Mouse (Mus musculus) fat pad, adult 2 months (tissue): ENCODE results near the gene Psenen.

Experiments used
- DNase-seq: peaks from one replicate; pipeline ENCODE4 v3.0.0-alpha.2; 2011; ENCODE audit warnings: low read depth, low spot score; ENCODE audit errors: extremely low read depth

Psenen gene

DNA sequence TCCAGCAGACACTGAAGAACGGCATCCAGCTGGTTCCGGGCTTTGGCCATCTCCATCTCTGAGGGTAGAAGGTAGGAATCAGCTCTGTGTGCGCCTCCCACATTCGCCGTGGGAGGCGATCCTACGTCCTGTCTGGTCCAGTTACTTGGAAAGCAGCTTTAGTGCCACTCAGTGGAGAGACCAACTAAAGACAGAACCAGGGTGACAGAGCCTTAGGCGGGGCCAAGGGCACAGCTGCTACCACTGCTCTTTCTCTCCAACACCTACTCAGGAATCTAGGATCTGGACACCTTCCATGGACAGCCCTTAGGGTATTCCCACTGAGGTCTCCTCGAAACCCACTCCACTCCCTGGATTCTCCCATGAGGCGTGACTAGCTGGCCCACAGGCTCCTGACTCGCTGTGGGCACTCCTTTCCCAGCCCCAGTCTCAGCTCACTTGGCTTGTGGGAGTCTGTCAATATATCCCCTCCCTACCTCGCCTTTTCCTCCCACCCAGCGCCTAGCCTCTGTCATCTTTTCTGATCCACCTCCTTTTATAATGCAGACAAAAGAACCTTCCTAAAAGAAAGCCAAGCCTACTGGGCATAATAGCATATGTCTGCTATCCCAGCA is 5.4 kb downstream of the Psenen start:
- DNase-seq, result no peak

DNA sequence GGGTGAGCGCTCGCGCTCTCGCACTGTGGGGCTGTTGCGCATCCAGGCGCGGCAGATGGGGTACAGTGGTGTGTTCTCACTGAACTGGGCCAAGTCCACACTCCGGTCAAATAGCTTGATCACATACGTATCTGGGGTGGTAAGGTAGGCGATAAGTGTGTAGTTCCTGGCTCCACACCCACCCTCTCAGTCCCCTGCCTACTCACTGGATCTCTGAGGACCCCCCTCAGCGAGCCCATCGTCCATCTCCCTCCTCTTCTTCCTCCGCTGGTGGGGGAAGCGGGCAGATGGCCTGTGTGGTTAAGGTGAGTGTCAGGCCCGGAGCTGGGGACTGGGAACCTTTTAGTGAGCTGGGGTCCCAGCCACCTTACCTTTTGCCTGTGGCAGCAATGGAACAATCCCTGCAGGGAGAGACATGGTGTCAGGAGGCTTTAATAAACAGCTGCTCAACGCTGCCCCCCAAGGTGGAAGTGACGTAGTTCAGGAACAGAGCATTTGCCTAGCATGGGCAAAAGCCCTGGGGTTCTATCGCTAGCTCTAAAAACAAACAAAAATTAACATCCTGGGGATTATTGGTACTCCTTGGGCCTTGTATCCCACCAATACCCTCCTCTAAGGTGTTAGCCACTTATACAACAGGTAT is 6.4 kb downstream of the Psenen start:
- DNase-seq, result no peak

DNA sequence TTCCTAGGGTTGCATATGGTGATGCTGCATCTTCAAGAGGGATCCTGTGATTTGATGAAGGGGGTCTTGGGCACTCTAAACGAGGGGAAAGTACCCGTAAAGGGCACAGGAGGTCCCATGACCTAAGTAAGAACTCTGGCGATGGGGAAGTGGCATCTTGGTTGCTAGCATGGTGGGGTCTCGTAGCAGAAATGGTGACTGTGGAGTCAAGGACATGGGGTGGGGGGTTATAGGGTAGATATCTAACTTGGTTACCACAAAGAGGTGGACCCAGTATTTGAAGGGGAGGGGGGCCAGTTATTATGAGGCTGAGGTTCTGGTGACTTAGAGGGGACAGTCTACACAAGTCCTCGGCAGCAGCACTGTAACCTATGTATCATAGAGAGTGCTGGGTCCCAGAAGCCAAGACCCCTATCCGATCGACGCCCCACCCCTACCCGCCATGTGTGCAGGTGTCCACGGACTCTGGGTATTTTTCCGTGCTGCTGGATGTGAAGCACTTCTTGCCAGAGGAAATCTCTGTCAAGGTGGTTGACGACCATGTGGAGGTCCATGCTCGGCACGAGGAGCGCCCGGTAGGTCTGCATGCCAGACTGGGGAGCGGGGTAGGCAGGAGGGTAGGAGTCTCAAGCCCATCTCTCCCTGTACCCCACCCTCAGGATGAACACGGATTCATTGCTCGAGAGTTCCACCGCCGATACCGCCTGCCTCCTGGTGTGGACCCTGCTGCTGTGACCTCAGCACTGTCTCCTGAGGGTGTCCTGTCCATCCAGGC is 9.4 kb downstream of the Psenen start:
- no peak for DNase-seq

DNA sequence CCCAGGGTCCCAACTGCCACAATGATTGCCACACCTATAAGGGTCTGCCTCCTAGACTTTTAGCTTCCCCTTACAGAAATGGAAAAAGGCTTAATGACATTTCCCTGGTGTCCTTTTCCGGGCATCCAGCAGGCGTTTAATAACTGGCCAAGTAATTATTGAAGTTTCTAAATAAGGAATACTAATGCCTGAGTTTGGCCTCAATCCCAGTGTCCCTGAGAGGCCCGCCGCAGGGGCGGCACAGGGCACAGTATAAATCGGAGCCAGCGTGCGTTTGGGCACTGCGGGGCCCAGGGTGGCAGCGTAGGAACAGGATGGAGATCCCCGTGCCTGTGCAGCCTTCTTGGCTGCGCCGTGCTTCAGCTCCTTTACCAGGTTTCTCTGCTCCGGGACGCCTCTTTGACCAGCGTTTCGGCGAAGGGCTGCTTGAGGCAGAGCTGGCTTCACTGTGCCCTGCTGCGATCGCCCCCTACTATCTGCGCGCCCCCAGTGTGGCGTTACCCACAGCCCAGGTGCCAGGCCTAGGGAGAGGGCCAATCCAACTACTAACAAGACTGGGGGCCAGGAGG is 10.3 kb downstream of the Psenen start:
- no peak for DNase-seq

DNA sequence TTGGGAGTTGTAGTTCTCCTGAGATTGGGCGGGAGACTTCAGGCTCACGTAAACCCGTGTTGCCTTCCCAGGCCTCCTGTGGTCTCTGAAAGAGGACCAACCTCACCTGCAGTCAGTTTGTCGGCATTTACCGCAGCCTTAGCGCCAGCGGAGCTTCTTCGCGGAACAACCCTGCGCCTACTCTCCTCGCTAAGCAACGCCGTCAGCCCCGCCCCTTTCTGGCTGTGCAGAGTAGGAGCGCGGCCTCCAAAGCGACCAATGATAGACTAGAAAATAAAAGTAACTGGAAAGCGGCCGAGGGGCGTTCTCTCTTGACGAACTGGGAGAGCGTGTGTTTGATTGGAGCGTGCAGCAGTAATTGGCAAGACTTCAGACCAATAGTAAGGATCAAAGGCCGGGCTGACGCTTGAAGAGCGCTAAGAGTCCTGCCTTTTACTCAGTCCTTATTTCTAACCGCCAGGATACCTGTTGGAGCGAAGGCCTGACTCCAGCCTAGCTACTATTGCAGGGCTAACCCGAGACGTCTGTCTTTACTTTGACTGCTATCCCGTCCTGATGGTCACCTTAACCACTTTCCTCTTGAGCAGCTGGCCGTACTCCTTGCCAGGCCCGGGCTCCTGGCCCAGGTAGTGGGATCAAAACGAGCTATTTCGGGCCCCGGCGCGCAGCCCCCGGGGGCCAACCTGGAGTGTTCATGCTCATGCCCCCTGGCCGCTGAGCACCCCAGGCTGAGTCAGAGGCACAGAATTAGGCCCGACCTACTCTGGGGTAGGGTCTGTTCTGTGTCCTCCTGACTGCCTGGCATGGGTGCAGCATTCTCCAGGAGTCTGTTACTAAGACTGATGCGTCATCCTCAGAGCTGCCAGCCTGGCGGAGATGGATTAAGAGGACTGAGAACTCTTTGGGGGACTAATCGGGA is 11.1 kb downstream of the Psenen start, which contains the start of the genes Hspb6 and Proser3:
Gene Hspb6 (plus strand): TSS at position 77 of the 919 bp plus-strand sequence.
Gene Proser3 (minus strand): TSS at position 198 of the 919 bp plus-strand sequence.
- peak; percentile 97 for DNase-seq

DNA sequence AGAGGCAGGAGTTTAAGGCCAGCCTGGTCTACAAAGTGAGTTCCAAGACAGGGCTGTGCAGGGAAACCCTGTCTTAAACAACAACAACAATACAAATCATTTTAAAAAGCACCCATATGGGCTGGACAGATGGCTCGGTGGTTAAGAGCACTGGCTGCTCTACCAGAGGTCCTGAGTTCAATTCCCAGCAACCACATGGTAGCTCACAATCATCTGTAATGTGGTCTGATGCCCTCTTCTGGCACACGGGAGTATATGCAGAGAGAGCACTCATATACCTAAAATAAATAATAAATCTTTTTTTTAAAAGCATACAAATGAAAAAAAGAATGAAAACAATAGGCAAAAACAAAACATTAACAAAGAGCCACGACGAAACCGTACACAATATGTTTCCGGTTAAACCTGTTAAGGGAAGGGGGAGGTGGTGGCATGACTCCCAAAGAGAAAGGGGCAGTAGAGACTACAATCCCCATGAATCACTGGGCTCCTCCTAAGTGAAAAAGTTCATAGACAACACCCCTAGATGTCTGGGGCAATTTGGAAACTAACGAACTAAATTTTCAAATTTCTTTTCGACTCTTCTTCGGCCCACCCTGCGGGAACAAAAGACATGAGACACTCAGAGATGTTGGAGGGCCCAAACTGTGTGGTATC is 11.9 kb downstream of the Psenen start:
- DNase-seq, result peak; percentile 45

DNA sequence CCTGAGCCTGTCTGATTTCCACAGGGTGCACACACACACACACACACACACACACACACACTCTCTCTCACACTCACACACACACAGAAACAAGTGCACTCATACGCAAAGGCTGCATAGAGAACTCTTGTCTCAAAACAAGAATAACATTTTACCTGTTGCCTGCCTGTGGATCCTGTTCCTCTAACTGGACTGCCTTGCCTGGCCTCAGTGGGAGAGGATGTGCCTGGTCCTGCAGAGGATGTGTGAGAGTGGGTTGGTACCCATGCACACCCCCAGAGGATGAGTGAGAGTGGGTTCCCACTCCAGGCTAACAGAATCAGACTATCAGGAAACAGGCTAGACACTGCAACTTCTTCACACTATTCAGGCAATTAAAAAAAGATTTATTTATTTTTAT is 12.8 kb downstream of the Psenen start:
- DNase-seq, result no peak

DNA sequence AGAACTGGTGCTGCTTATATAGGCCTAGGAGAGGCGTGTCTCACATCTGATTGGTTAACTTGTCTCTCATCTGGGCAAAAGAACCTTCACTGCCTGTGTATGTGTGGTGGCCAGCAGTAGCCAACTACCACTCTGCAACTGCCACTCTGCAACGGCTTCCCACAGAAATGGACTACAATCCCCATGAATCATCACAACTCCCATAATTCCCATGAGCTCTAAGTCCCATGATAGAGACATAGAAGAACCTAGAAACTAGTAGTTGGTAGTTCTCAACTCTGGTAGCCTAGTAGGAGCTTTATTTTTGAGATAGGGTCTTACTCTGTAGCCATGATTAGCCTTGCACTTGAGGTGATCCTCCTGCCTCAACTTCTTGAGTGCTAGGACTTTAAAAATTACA is 13.5 kb downstream of the Psenen start:
- DNase-seq, result no peak

DNA sequence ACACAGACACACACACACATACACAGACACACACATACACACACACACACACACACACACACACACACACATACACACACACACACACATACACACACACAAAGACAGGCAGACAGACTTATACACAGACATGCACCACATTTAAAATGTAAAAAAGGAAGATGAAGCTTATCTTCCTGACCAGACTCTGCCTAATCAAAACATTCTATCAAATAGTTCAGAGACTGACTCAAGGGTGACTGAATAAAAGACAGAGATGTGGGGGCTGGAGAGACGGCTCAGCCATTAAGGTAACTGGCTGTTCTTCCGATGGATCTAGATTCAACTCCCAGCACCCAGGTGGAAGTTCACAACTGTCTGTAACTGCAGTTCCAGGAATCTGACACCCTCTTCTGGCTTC is 19.1 kb downstream of the Psenen start:
- DNase-seq, result no peak

DNA sequence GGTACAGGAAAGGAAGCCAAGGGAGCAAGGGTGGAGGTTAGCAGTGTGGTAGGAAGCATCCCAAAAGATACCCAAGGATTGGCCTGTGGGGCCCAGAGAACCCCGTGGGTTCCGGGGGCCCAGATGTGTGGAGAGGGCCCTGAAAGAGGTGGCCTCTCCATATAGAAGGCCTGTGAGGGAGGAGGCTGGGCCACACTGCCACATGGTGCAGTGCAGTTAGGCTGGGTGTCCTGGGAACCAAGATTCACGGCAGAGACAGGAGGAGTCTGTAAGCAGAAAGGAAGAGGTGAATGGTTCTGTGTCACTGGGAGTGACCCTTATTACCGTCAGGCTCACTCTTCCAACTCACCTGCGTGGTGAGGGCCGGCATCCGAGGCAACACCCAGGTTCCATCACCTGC is 22.9 kb downstream of the Psenen start:
- DNase-seq, result no peak

DNA sequence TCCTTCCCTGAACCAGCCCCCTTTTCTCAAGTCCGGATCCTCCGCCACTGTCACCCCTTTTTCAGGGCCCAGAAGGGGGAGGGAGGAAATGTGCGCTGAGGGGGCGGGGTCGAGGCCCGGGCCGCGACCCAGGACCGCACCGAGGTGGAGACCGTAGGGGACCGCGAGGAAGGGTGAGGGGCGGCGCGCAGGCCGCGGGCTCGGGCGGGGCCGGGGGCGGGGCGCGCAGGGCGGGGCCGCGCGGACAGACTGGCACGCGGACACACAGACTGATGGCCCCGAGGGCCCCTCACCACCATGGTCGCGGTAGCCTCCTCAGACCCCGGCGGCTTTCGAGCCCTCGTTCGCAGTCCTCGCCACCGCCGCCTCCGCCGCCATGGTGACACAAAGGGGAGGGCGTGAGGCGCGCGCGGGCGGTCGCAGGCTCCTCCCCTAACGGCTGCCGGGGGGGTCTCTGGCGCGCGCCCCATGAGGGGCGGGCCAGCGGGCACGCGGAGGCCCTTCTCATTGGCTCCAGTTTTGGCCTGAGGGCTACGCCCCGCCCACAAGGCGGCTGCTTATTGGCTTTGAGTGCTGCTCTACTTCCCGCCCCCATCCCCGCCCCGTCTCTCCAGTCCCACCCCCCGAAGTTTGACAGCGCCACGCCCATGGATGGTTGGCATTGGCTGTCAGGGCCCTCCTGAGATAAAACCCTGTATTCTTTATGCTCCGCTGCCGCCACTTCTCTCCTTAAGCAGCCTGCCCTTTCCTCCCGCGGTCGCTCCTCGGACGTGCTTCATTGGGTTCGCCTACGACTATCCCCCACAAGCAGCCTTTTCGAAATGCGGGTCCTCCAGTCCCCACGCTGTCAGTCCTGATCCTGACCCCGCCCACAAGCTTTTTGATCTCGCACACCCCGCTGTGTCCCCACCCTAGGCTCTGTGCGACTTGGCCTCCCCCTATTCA is 28.5 kb downstream of the Psenen start, which contains the start of gene Arhgap33:
Gene Arhgap33 (minus strand): TSS at position 428 of the 945 bp plus-strand sequence.
- DNase-seq, result peak; percentile 52

DNA sequence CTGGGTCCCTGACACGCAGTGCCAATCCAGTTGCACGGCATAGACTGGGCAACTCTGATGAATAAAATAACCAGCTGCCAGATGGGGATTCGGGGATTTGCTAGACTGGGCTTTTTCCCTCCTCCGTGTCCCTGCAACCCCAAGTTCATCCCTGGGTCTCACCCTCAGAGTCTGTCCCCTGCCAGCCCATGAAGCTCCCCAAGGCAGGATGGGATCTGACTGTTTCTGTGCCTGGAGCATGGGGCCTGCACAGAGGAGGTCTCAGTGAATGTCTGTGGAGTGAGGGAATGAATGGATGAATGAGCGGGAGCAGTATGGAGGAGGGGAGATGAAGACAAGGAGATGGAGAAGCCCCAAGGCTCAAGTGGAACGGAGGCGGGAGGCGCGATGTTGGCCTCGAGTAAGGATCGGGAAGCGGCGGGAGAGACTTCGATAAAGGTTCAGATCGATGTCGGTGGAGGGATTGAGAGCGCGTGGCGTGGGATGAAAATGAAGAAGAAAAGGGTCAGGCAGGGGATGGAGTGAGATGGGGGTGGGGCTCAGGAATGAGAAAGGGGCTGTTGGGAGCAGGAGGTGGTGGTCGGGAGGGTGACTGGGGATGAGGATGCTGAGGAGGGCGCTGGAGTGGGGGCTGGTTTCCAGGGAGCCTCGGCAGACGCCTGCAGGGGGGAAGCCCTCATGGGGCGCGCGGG is 29.3 kb downstream of the Psenen start:
- no peak for DNase-seq

DNA sequence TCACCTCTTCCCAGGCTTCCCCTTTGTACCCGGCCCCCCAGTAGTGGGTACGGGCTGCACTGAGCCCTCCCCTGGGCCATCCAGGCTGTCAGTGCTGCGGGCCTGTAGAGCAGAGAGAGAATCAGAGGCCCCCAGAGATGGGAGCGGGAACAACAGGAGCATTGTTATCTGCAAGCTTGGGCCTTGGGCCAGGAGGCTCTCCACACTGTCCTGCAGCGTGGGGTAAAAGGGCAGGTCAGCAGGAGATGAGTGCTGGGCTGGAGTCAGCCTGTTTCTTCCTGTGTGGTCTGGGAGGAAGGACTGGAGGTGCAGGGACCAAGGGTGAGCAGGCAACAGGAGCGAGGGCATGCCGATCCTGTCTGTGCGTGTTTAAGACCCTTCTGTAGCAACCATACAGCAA is 30.5 kb downstream of the Psenen start:
- DNase-seq, result no peak

DNA sequence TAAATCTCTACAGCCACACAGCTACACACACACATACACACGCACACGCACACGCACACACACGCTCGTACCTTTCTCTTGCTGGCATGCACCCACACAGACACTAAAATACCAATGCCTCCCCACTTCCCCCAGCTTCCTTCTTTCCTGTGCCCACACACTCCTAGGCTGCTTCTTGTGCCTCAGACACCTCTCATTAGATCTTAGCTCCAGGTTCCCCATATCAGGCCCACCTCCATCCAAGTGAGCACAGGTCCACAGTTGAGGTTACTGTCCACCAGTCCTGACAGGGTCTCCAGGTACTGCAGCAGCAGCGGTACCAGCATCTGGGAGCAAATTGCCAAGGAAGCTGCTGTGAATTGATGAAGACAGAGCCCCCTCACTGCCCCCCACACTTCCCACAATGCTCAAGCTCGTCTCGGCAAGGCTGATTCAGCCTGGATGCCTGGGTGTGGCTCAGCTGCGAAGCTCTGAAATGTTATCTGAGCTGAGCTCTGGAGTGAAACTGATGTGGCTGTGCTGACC is 32.1 kb downstream of the Psenen start:
- DNase-seq, result no peak

DNA sequence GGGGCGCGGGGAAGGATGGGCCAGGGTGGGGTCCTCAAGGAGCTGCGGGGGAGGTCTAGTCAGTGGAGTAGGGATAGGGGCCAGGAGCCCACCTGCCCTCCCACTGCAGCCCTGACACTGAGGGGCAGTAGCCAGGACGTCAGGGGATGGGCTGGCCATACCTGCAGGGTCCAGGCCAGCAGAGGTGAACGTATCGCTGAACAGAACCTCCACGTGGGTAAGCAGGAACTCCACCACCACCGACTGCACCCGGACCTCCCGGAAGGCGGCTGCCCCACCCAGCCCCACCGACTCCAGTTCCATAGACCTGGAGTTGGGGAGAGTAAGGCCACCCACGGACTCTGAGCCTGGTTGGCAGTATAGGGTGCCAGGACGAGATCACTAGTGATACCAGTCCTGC is 36.4 kb downstream of the Psenen start:
- DNase-seq, result no peak

DNA sequence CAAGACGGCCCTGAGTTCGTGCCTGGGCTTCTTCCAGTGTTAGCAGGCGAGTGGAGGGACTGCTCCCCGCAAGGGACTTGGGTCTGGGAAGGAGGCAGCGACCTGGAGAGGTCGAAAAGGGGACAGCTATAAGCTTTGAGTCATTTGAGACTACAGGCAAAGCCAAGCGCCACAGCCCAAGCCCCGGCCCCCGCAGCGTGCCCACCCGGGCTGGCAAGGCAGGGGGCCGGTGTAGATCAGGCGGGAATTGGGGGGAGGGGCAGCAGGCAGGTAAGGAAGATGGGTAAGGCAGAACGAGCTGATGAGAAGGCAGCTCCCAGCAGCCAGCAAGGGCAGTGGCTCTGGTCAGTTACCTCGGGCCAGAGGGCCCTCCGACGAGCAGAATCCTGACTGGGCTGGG is 37.0 kb downstream of the Psenen start:
- no peak for DNase-seq

DNA sequence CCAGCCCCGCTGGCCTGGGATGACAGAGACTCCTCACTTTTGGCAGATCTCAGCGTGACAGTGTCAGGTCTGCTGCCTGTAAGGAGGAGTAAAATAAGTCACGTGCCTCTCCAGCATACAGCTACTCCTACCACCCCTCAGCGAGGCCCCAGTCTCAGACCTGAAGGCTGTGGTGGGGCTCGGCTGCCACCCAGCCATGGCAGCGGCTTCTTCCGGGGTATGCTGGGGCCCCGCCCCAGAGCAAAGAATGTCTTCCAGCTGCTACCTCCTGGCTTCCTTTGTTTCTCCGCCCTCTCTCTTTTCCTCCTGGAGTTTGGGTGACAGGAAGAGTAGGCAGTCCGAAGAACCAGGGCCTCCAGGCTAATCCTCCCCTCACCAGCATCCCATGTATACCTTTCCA is 37.5 kb downstream of the Psenen start:
- no peak for DNase-seq

DNA sequence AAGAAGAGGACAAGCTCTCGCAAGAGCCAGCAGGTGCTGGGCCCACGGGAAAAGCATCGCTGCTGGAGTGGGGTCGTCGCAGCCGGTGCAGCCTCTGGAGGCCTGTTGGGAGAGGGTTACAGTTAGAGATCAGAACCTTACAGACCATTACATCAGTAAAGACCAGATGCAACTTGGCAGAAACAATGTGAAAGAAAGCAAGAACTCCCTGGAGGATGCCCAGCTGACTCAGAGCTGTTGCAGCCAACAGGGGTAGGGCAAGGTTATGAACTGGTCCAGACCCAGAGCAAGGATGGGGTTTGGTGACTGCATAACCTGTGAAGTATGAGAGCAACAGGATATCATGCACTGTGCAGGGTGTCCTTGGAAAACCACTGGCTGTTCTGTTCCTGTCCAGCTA is 38.9 kb downstream of the Psenen start:
- no peak for DNase-seq
